Mouse (Mus musculus) NIH3T3 (cell line): ENCODE measurements around the gene Adam1a.
"Not testable (repeated sequence)": the region's sequence is repeated elsewhere in the genome, so short reads cannot be mapped to it uniquely, and the experiment has no call there.

Experiments
- DNase-seq: peaks from one replicate; pipeline ENCODE4 v3.0.0-alpha.2; 2012; ENCODE audit warnings: low read depth

Gene Adam1a

GRCm38 (mm10) chr5:121564468-121564895, 19.2 kb upstream of the Adam1a start:
- DNase-seq = peak; percentile 88

- DNase-seq = no peak
Measured at GRCm38 (mm10) chr5:121562436-121562835, 17.2 kb upstream of the Adam1a start.

- no peak for DNase-seq
Measured at GRCm38 (mm10) chr5:121549196-121549595, 3.9 kb upstream of the Adam1a start.

- no peak for DNase-seq
Measured at GRCm38 (mm10) chr5:121547084-121547483, 1.8 kb upstream of the Adam1a start.

GRCm38 (mm10) chr5:121546530-121546895, 1.2 kb upstream of the Adam1a start:
- DNase-seq = peak; percentile 84

GRCm38 (mm10) chr5:121545793-121546529, 679 bp upstream of the Adam1a start, which contains the start of gene Mapkapk5:
Gene Mapkapk5, minus strand, starts transcription at chr5:121545905.
- DNase-seq = peak; percentile 99

GRCm38 (mm10) chr5:121543370-121543769, 1.9 kb downstream of the Adam1a start:
- no peak for DNase-seq

GRCm38 (mm10) chr5:121541235-121541634, 4.0 kb downstream of the Adam1a start:
- peak; percentile 22 for DNase-seq

- DNase-seq = no peak
Measured at GRCm38 (mm10) chr5:121540066-121540465, 5.2 kb downstream of the Adam1a start.

- no peak for DNase-seq
Measured at GRCm38 (mm10) chr5:121537588-121537987, 7.7 kb downstream of the Adam1a start.

GRCm38 (mm10) chr5:121536921-121537555, 8.2 kb downstream of the Adam1a start:
- peak; percentile 13 for DNase-seq

GRCm38 (mm10) chr5:121535116-121535515, 10.2 kb downstream of the Adam1a start:
- no peak for DNase-seq

- peak; percentile 42 for DNase-seq
Measured at GRCm38 (mm10) chr5:121534521-121534920, 10.8 kb downstream of the Adam1a start.

- no peak for DNase-seq
Measured at GRCm38 (mm10) chr5:121526961-121527360, 18.3 kb downstream of the Adam1a start.

- DNase-seq = no peak
Measured at GRCm38 (mm10) chr5:121526526-121526925, 18.8 kb downstream of the Adam1a start.

- no peak for DNase-seq
Measured at GRCm38 (mm10) chr5:121525774-121526450, 19.4 kb downstream of the Adam1a start.

- not testable (repeated sequence) for DNase-seq
Measured at GRCm38 (mm10) chr5:121519758-121520157, 25.5 kb downstream of the Adam1a start.

GRCm38 (mm10) chr5:121518983-121519382, 26.3 kb downstream of the Adam1a start:
- DNase-seq = no peak

GRCm38 (mm10) chr5:121510009-121510408, 35.3 kb downstream of the Adam1a start:
- DNase-seq = no peak

- DNase-seq = no peak
Measured at GRCm38 (mm10) chr5:121506846-121507245, 38.4 kb downstream of the Adam1a start.

GRCm38 (mm10) chr5:121503231-121503630, 42.1 kb downstream of the Adam1a start, which contains the start of gene Adam1b:
Gene Adam1b, minus strand, starts transcription at chr5:121503435.
- no peak for DNase-seq

GRCm38 (mm10) chr5:121501424-121501996, 43.8 kb downstream of the Adam1a start:
- DNase-seq = not testable (repeated sequence)
